Mouse (Mus musculus) right cerebral cortex, postnatal 4 days (tissue): Measurements from ENCODE around the gene Ndufv3.

Experiments used
- DNase-seq: peaks from one replicate; pipeline ENCODE4 v3.0.0-alpha.2; 2022

The Ndufv3 gene

DNA sequence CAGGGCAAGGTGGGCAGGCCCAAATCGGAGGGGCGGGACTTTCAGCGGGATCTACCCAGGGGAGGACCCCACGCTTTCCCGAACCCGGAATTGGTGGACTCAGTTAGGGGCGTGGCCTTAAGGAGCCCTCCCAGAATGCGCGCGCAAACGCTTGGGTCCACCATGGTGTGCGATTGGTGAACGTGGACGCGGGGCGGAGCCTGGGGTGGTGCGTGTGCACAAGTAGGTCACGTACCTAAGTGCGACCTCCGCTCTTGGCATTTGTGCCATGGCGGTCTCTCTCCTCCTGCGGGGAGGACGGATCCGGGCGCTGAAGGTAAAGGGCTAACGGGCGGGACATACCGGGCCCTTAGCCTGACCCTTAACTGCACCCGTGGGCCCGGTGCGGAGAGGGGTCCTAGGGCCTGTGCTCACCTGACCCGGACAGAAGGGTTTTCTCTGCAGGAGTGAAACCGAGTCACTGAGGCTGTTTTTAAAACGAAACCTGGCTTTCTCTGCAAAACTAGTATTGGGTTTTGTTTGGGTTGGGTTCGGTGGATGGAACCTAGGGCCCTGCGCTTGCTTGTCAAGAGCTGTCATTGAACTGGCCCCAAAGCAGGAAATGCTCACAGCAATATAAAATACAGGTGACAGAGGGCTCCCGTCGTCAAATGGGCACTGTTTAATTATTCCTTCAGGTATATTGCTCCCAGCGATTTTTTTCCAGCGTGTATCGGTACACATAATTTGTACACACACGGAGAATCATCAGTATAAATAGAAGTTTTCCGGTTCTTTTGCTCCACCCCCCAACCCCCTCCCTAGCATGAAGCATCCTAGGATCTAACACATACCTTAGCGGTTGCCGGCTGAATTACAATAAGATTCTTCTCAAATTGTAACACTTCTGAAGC lies at the start of gene Ndufv3, which contains the start of gene Wdr4:
TSS of gene Ndufv3 (plus strand) at position 170 of the 893 bp plus-strand sequence.
TSS of gene Wdr4 (minus strand) at position 35 of the 893 bp plus-strand sequence.
- DNase-seq = peak; percentile 98

GRCm38 (mm10) chr17:31470766-31471418 lies 49.0 kb upstream of the Ndufv3 start:
- peak; percentile 53 for DNase-seq

DNA sequence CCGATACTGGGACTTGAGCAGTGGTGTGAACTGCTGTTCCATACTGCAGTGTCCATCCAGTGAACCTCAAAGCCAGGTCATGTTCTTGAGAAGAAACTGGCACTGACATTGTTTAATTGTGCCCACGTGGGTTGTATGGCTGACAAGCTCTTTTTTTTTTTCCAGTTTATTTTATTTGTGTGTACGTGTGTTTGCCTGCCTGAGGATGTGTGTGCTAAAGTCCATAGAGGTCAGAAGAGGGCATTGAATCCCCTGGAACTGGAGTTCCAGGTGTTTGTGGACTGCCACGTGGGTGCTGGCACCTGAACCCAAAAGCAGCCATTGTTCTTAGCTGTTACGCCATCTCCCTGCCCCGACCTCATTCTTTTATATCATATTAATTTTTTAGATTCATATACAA lies 45.5 kb upstream of the Ndufv3 start:
- no peak for DNase-seq

DNA sequence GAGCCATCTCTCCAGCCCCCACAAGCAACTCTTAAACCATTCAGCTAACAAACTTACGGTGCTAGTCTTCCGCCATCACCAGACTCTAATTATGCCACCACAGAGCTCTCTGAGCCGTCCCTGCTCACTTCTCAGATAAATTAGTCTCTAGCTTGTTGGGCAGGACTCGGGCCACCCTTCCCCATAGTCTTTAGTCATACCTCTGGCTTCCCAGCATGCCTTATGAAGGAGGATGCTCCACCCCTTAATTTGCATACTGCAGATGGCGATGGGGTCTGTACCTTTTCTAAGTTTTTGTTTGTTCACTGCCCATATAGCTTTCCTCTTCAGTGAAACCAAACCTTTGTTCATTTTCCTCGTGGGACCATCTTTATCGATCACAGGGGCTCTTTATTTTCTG lies 41.3 kb upstream of the Ndufv3 start:
- DNase-seq = no peak

DNA sequence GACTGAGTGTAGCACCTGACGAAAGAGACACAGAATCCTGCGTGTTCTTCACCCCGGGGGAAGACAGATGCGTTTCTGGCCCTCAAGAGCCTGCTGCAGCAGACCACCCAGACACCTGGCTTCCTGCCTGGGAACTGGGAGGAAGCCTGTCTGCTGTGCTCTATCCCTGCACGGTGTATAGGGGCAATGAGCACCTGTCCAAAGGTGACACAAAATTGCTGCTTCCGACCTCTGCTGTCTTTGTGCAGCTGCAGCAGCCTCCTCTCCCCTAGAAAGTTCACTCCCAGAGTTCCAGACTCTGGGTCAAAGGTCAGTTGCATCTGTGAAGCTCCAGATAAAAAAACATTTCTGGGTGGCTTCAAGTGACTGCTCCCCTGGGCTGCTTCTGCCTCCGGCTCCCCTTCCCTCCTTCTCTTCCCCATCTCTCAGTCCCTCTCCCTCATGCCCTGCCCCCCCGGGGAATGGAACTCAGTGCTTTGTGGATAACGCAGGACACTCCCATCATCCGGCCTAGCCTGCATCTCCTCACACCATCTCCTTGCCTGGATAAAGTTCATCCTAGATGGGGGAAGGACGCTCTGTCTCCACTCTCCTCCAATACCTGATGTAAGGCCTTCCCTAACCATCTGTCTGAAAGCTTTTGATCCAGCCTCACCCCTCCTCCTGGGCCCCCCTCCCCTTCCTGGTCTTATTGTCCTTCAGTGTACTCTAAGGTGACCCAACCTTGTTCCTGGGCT lies 40.6 kb upstream of the Ndufv3 start:
- no peak for DNase-seq

GRCm38 (mm10) chr17:31486616-31487198 lies 33.2 kb upstream of the Ndufv3 start:
- DNase-seq = no peak

GRCm38 (mm10) chr17:31487433-31488060 lies 32.4 kb upstream of the Ndufv3 start:
- DNase-seq = no peak

DNA sequence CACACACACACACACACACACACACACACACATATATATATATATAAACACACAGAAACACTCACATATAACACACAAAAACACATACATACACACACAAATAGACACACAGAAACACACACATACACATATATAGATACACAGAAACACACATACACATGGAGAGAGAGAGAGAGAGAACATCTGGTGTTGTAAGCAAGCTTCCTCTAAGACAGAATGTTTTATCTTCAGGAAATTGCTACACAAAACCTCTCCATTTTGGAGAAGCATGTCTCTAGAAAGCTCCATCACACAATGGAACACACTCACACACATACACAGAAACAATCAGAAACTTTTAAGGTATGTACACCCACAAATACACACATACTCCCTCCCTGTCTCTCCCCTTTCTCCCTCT lies 28.6 kb upstream of the Ndufv3 start:
- no peak for DNase-seq

DNA sequence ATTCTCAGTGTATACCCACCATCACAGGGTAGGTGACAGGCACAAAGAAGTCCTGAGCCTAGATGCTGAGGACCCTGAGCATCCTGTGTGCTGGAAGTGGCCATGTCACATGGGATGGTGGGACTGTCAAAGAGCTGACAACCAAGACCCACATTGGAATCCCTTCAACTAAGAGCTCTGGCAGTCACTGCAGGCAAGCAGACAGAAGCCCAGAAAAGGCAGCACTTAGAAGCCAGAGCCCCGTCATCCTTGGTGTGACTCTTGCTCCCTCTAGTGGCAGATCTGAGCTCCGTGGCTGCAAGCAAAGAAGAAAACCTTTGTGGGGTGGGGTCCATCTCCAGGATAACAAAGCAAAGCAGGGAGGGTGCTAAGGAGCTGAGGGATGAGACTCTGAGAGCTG lies 27.5 kb upstream of the Ndufv3 start:
- peak; percentile 75 for DNase-seq

GRCm38 (mm10) chr17:31494989-31495388 lies 24.9 kb upstream of the Ndufv3 start:
- DNase-seq = no peak

DNA sequence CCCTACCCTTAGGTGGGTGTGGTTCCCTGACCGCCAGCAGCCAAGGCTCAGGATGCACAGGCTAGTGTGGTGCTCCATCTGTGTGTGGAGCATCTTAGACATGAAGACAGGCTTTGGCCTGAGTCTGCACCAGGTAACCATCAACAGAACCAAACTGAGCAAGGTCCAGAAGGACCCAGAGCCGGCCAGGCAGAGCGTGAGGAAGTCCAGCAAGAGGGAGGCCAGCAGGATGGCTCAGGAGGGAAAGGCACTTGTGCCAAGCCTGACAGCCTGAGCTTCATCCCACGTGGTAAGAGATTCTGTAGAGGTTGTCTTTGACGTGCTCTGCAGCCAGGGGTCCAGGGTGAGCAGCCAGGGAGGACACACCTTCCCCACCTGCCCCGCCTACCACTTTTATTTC lies 22.2 kb upstream of the Ndufv3 start:
- no peak for DNase-seq

- DNase-seq = no peak
Measured at GRCm38 (mm10) chr17:31499725-31500124, 20.2 kb upstream of the Ndufv3 start.

GRCm38 (mm10) chr17:31500416-31500815 lies 19.5 kb upstream of the Ndufv3 start:
- no peak for DNase-seq

- DNase-seq = no peak
Measured at GRCm38 (mm10) chr17:31500908-31501307, 19.0 kb upstream of the Ndufv3 start.

DNA sequence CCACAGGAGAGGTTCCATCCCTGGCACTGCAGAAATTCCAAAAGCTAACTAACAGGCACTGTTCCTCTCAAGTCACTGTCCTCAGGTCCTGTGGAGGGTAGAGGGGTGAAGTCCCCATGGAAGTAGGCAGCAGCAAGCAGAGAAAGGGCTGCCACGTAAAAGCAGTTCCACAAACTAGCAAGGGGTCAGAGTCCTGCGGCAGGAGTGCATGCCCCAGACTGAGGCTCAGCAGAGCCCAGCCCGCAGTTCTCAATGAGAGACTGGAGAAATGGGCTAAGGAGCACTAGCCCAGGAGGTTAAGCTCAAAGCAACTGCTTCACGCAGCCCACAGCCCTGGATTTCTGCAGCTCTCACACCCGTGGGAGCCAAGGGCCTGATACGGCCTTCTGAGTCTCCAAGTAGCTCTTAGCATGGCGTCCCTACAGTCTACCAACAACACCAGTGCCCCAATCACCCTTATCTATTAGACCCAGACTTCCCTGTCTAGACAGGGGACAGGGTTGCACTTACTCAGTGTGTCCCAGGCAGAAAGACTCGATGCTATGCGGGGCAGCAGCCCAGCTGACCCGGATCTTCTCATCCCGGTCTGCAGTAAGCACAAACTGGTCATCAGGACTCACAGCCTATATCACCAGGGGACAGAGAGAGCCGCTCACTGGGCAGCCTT lies 17.5 kb upstream of the Ndufv3 start:
- no peak for DNase-seq

GRCm38 (mm10) chr17:31503337-31503736 lies 16.6 kb upstream of the Ndufv3 start:
- no peak for DNase-seq

- DNase-seq = no peak
Measured at GRCm38 (mm10) chr17:31503936-31504335, 16.0 kb upstream of the Ndufv3 start.

DNA sequence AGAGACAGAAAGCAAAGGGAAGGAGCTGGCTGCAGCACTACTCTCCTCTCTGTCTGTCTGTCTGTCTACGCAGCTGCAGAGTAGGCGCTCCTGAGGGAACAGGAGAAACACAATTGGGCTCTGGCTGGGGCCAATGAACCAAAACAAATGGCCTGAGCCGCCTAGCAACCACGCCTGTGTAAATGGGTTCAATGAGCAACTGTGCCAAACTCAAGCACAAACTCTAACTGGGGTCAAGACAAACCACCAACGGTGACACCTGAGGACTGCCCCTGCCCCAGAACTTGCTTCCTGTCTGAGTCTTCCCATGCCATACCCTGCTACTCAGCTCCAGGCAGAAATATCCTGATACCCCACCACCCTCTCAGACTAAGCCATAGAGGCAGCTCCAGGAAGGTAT lies 14.9 kb upstream of the Ndufv3 start:
- no peak for DNase-seq

GRCm38 (mm10) chr17:31506282-31506681 lies 13.6 kb upstream of the Ndufv3 start:
- DNase-seq = no peak

DNA sequence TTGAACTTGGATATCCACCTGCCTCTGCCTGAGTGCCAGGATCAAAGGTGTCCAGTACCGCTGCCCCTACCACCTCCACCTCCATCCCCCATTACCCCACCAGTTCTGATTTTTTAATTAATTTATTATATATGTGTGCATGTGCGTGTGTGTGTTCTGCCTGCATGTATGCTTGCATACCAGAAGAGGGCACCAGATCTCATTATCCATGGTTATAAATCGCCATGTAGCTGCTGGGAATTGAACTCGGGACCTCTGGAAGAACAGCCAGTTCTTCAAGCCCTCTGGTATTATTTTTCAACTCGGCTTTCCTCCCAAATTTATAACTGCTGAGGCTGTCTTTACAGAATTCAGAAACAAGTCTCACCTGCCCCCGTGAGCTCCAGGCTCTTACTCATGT lies 9.0 kb upstream of the Ndufv3 start:
- DNase-seq = no peak

GRCm38 (mm10) chr17:31511792-31512495 lies 8.0 kb upstream of the Ndufv3 start:
- peak; percentile 89 for DNase-seq
